Mouse (Mus musculus) G1E (cell line): ENCODE measurements around the gene Sorcs3.

Experiments
- CTCF ChIP-seq: IDR thresholded peaks from 2 replicates; pipeline ENCODE4 v1.5.1; 2012; ENCODE audit warnings: low read depth, low read length, inconsistent platforms, mixed read lengths
- GATA1 ChIP-seq: IDR thresholded peaks from 2 replicates; pipeline ENCODE4 v1.6.1; 2012; ENCODE audit warnings: borderline replicate concordance, low read length, inconsistent platforms, mixed read lengths
- GATA2 ChIP-seq: IDR thresholded peaks from 2 replicates; pipeline ENCODE4 v1.6.1; 2012; ENCODE audit warnings: low read depth, low read length, inconsistent platforms, borderline replicate concordance
- TAL1 ChIP-seq: conservative IDR thresholded peaks from 2 replicates; pipeline ENCODE4 v1.6.1; 2012; ENCODE audit warnings: low read depth, low read length, inconsistent platforms, mixed read lengths

DNA sequence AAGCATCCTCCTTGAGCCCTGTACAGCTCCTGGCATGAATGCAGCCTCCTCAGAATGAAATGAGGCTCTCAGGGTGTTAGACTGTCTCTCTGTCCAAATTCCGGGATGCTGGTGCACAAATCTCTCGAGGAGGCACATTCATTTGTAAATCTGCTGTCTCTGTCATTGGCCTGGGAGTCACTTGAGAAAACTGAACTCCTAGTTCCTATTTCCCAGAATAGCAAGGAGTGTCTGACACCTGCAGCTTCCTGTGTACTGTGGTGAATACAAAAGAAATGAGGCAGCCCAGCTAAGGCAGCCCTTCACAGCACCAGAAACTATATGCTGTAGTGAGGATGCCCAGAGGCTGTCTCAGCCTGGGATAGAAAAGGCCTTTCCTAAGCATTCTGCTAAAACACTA lies 444.1 kb downstream of the Sorcs3 start:
- TF ChIP-seq CTCF (no peak), GATA2 (no peak), TAL1 (no peak), GATA1 (no peak)
